Mouse (Mus musculus): Measurements from ENCODE around the gene Rubcn. TPM values are rescaled to one million over a fixed set of nuclear protein-coding genes. Genes with fewer than 3 reads are reported as not detected.
A peak's percentile ranks its signal among the peaks of the same experiment; 100 is the strongest.

The Rubcn gene
- polyA plus RNA-seq, 1 experiment = 28.5 TPM

- Histone ChIP-seq H3K4me3 (ENCODE audit: low read depth, low read length) (no peak overlapping the region), H3K4me1 (ENCODE audit: control insufficient read depth, insufficient read depth, insufficient read length, low read length) (peaks cover 9% of the 10 kb centered on the region; the same call in 1 of the 2 replicates), H3K36me3 (ENCODE audit: control insufficient read depth, insufficient read depth, low read length) (peaks cover 11% of the 10 kb centered on the region), H3K27me3 (ENCODE audit: control insufficient read depth, insufficient read depth, low read length) (no peaks in the 10 kb centered on the region), H3K27ac (ENCODE audit: insufficient read depth, low read depth, low read length) (no peak overlapping the region)
- 80% methylated on average over 5 of the region's 5 CpGs for WGBS
- TF ChIP-seq POLR2A (IDR thresholded peaks at IDR 0.05; ENCODE audit: low read depth, low read length) (no peak), CTCF (IDR thresholded peaks at IDR 0.05; ENCODE audit: extremely low read depth, insufficient read length, insufficient replicate concordance, low read depth, low read length) (no peak)
Measured at GRCm38 (mm10) chr16:32818441-32818840, 59.1 kb downstream of the Rubcn start.

GRCm38 (mm10) chr16:32818036-32818435 is 59.5 kb downstream of the Rubcn start:
- H3K27me3 ChIP-seq (ENCODE audit: control insufficient read depth, insufficient read depth, low read length) = no peaks in the 10 kb centered on the region
- WGBS = 85% methylated on average over 4 of the region's 4 CpGs
- no peak overlapping the region for H3K4me3 ChIP-seq (ENCODE audit: low read depth, low read length)
- peaks cover 9% of the 10 kb centered on the region; the same call in 1 of the 2 replicates for H3K4me1 ChIP-seq (ENCODE audit: control insufficient read depth, insufficient read depth, insufficient read length, low read length)
- no peak for TF ChIP-seq POLR2A (IDR thresholded peaks at IDR 0.05; ENCODE audit: low read depth, low read length)
- TF ChIP-seq CTCF (IDR thresholded peaks at IDR 0.05; ENCODE audit: extremely low read depth, insufficient read length, insufficient replicate concordance, low read depth, low read length) = no peak
- 0 out of 2 replicates have a peak, but pooled peaks cover 7% of the 10 kb centered on the region for H3K36me3 ChIP-seq (ENCODE audit: control insufficient read depth, insufficient read depth, low read length)
- no peak overlapping the region for H3K27ac ChIP-seq (ENCODE audit: insufficient read depth, low read depth, low read length)

GRCm38 (mm10) chr16:32815160-32815605 is 62.4 kb downstream of the Rubcn start:
- Histone ChIP-seq H3K36me3 (ENCODE audit: control insufficient read depth, insufficient read depth, low read length) (no peaks in the 10 kb centered on the region), H3K4me1 (ENCODE audit: control insufficient read depth, insufficient read depth, insufficient read length, low read length) (peaks cover 11% of the 10 kb centered on the region; the same call in 1 of the 2 replicates), H3K27me3 (ENCODE audit: control insufficient read depth, insufficient read depth, low read length) (no peaks in the 10 kb centered on the region), H3K27ac (ENCODE audit: insufficient read depth, low read depth, low read length) (no peak overlapping the region), H3K4me3 (ENCODE audit: low read depth, low read length) (peak overlapping the region; percentile 69)
- WGBS = 9% methylated on average over 6 of the region's 6 CpGs
- TF ChIP-seq CTCF (IDR thresholded peaks at IDR 0.05; ENCODE audit: extremely low read depth, insufficient read length, insufficient replicate concordance, low read depth, low read length) = no peak
- no peak for TF ChIP-seq POLR2A (IDR thresholded peaks at IDR 0.05; ENCODE audit: low read depth, low read length)

GRCm38 (mm10) chr16:32814539-32814938 is 63.0 kb downstream of the Rubcn start:
- H3K4me3 ChIP-seq (ENCODE audit: low read depth, low read length) = peak overlapping the region; percentile 69
- no peaks in the 10 kb centered on the region for H3K27me3 ChIP-seq (ENCODE audit: control insufficient read depth, insufficient read depth, low read length)
- 8% methylated on average over 14 of the region's 14 CpGs for WGBS
- TF ChIP-seq CTCF (IDR thresholded peaks at IDR 0.05; ENCODE audit: extremely low read depth, insufficient read length, insufficient replicate concordance, low read depth, low read length) (no peak), POLR2A (IDR thresholded peaks at IDR 0.05; ENCODE audit: low read depth, low read length) (no peak)
- H3K36me3 ChIP-seq (ENCODE audit: control insufficient read depth, insufficient read depth, low read length) = no peaks in the 10 kb centered on the region
- H3K27ac ChIP-seq (ENCODE audit: insufficient read depth, low read depth, low read length) = no peak overlapping the region
- H3K4me1 ChIP-seq (ENCODE audit: control insufficient read depth, insufficient read depth, insufficient read length, low read length) = peaks cover 15% of the 10 kb centered on the region; the same call in 1 of the 2 replicates

- no peaks in the 10 kb centered on the region for H3K36me3 ChIP-seq (ENCODE audit: control insufficient read depth, insufficient read depth, low read length)
- H3K4me3 ChIP-seq (ENCODE audit: low read depth, low read length) = no peak overlapping the region
- no peak overlapping the region for H3K27ac ChIP-seq (ENCODE audit: insufficient read depth, low read depth, low read length)
- H3K4me1 ChIP-seq (ENCODE audit: control insufficient read depth, insufficient read depth, insufficient read length, low read length) = peaks cover 15% of the 10 kb centered on the region; the same call in 1 of the 2 replicates
- H3K27me3 ChIP-seq (ENCODE audit: control insufficient read depth, insufficient read depth, low read length) = no peaks in the 10 kb centered on the region
- WGBS = 82% methylated on average over 3 of the region's 3 CpGs
- TF ChIP-seq CTCF (IDR thresholded peaks at IDR 0.05; ENCODE audit: extremely low read depth, insufficient read length, insufficient replicate concordance, low read depth, low read length) (no peak), POLR2A (IDR thresholded peaks at IDR 0.05; ENCODE audit: low read depth, low read length) (no peak)
Measured at GRCm38 (mm10) chr16:32813771-32814170, 63.8 kb downstream of the Rubcn start.

- 53% methylated on average over 9 of the region's 9 CpGs for WGBS
Measured at GRCm38 (mm10) chr16:32813362-32813761, 64.2 kb downstream of the Rubcn start.

GRCm38 (mm10) chr16:32812888-32813361 is 64.6 kb downstream of the Rubcn start:
- Histone ChIP-seq H3K27ac (ENCODE audit: insufficient read depth, low read depth, low read length) (no peak overlapping the region), H3K36me3 (ENCODE audit: control insufficient read depth, insufficient read depth, low read length) (no peaks in the 10 kb centered on the region), H3K4me1 (ENCODE audit: control insufficient read depth, insufficient read depth, insufficient read length, low read length) (peaks cover 20% of the 10 kb centered on the region; the same call in 1 of the 2 replicates), H3K4me3 (ENCODE audit: low read depth, low read length) (no peak overlapping the region), H3K27me3 (ENCODE audit: control insufficient read depth, insufficient read depth, low read length) (no peaks in the 10 kb centered on the region)
- WGBS = 3% methylated on average over 9 of the region's 9 CpGs
- TF ChIP-seq POLR2A (IDR thresholded peaks at IDR 0.05; ENCODE audit: low read depth, low read length) = no peak
- peak; percentile 85; the same call in 1 of the 2 replicates for TF ChIP-seq CTCF (IDR thresholded peaks at IDR 0.05; ENCODE audit: extremely low read depth, insufficient read length, insufficient replicate concordance, low read depth, low read length)

More at GRCm38 (mm10) chr16:32813362-32813761, 64.2 kb downstream of the Rubcn start:
- no peaks in the 10 kb centered on the region for H3K27me3 ChIP-seq (ENCODE audit: control insufficient read depth, insufficient read depth, low read length)
- no peak for TF ChIP-seq POLR2A (IDR thresholded peaks at IDR 0.05; ENCODE audit: low read depth, low read length)
- no peak overlapping the region for H3K4me3 ChIP-seq (ENCODE audit: low read depth, low read length)
- no peak overlapping the region for H3K27ac ChIP-seq (ENCODE audit: insufficient read depth, low read depth, low read length)
- H3K36me3 ChIP-seq (ENCODE audit: control insufficient read depth, insufficient read depth, low read length) = no peaks in the 10 kb centered on the region
- peaks cover 17% of the 10 kb centered on the region; the same call in 1 of the 2 replicates for H3K4me1 ChIP-seq (ENCODE audit: control insufficient read depth, insufficient read depth, insufficient read length, low read length)
